Mouse (Mus musculus) embryonic facial prominence, embryonic 14.5 days (tissue): ENCODE results near the gene Tmem246. TPM values are rescaled to one million over a fixed set of nuclear protein-coding genes. Genes with fewer than 3 reads are reported as not detected.
"Not testable (repeated sequence)": the region's sequence is repeated elsewhere in the genome, so short reads cannot be mapped to it uniquely, and the experiment has no call there.

Source experiments
- ATAC-seq: fragments of 200-750 bp; cut with Nextera tagmentation; 2 replicates; pipeline ENCODE4 v1.8.0; 2017; ENCODE audit warnings: low read depth, moderate number of reproducible peaks, moderate TSS enrichment
- DNase-seq: peaks from one replicate; pipeline ENCODE4 v3.0.0-alpha.2; 2015; ENCODE audit warnings: low spot score
- H3K27ac ChIP-seq: fragments of 300-500 bp; sonication (generic); replicated peaks from 2 replicates; pipeline ENCODE4 v1.5.1; 2014; ENCODE audit warnings: low read depth, mild to moderate bottlenecking, low read length, moderate library complexity
- H3K27me3 ChIP-seq: fragments of 300-500 bp; sonication (generic); replicated peaks from 2 replicates; pipeline ENCODE4 v1.6.1; 2014; ENCODE audit warnings: low read length; ENCODE audit not compliant: control insufficient read depth, insufficient read depth
- H3K36me3 ChIP-seq: fragments of 300-500 bp; sonication (generic); 2 replicates; pipeline ENCODE4 v1.6.1; 2014; ENCODE audit warnings: low read length, mixed read lengths; ENCODE audit not compliant: control insufficient read depth, insufficient read depth
- H3K4me1 ChIP-seq: fragments of 300-500 bp; sonication (generic); 2 replicates; pipeline ENCODE4 v1.6.1; 2014; ENCODE audit warnings: antibody characterized with exemption, low read length; ENCODE audit not compliant: control insufficient read depth, insufficient read depth
- H3K4me2 ChIP-seq: fragments of 300-500 bp; sonication (generic); 2 replicates; pipeline ENCODE4 v1.6.1; 2014; ENCODE audit warnings: low read depth, mild to moderate bottlenecking, low read length, moderate library complexity, mixed read lengths
- H3K4me3 ChIP-seq: fragments of 300-500 bp; sonication (generic); 2 replicates; pipeline ENCODE4 v1.5.1; 2014; ENCODE audit warnings: low read depth, mild to moderate bottlenecking, low read length
- H3K9ac ChIP-seq: fragments of 300-500 bp; sonication (generic); 2 replicates; pipeline ENCODE4 v1.6.1; 2014; ENCODE audit warnings: low read depth, mild to moderate bottlenecking, low read length, moderate library complexity, mixed read lengths
- H3K9me3 ChIP-seq: fragments of 300-500 bp; sonication (generic); 2 replicates; pipeline ENCODE4 v1.6.1; 2016; ENCODE audit warnings: low read length; ENCODE audit not compliant: control insufficient read depth
- WGBS: fragments of 180-500 bp; shearing (Covaris S2); extraction: QIAGEN DNeasy Blood & Tissue Kit; methylation state at CpG from one replicate; pipeline ENCODE4 v1.1.7; 2014; 5-methylcytosine and 5-hydroxymethylcytosine counted together
- polyA plus RNA-seq: library from polyadenylated mRNA; unstranded; fragments of >200 nt; fragmentation: Nextera tagmentation; extraction: Ambion mirVana; gene quantifications from 2 replicates; pipeline ENCODE4 v1.2.1, GENCODE M21; 2014

Tmem246 gene
- polyA plus RNA-seq = 34.0 and 39.2 TPM in 2 replicates

GRCm38 (mm10) chr4:49597183-49598100, at the start of gene Tmem246:
Gene Tmem246, minus strand, starts transcription at chr4:49597876.
- H3K4me2 ChIP-seq = peak within 1 kb of the TSS; percentile 88
- peak within 1 kb of the TSS; percentile 59 for H3K27ac ChIP-seq
- H3K9ac ChIP-seq = peak within 1 kb of the TSS; percentile 80
- no peaks in the 10 kb centered on the region for H3K27me3 ChIP-seq
- no peaks in the 10 kb centered on the region for H3K36me3 ChIP-seq
- ATAC-seq (peak; percentile 92), DNase-seq (peak; percentile 84)
- peak within 1 kb of the TSS; percentile 76 for H3K4me3 ChIP-seq
- H3K4me1 ChIP-seq = peaks cover 7% of the 10 kb centered on the region
- under 1% methylated on average over 19 of the region's 77 CpGs for WGBS
- H3K9me3 ChIP-seq = no peaks in the 10 kb centered on the region

GRCm38 (mm10) chr4:49639913-49640312, 42.2 kb upstream of the Tmem246 start:
- H3K4me3 ChIP-seq = no peak overlapping the region
- 73% methylated on average over 2 of the region's 2 CpGs for WGBS

DNA sequence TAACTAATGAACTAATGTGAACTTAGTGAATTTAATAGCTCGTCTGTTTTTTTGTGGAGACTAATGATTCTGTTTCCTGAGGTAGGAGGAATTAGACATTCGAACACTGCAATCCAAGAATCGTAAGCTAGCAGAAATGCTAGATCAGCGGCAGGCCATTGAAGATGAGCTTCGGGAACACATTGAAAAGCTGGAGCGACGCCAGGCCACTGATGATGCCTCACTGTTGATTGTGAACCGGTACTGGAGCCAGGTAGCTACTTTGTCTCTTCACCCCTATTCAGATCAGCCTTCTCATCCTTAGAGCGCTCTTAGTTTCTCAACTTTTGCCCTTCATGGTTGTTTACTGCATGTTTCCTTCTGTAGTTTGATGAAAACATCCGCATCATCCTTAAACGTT, 40.1 kb upstream of the Tmem246 start:
- WGBS = 91% methylated on average over 11 of the region's 11 CpGs
- Histone ChIP-seq H3K4me2 (no peak overlapping the region), H3K4me3 (no peak overlapping the region), H3K36me3 (peaks cover 75% of the 10 kb centered on the region), H3K9me3 (no peaks in the 10 kb centered on the region), H3K9ac (no peak overlapping the region), H3K27me3 (no peaks in the 10 kb centered on the region), H3K4me1 (peaks cover 5% of the 10 kb centered on the region; the same call in 1 of the 2 replicates), H3K27ac (no peak overlapping the region)
- ATAC-seq (no peak), DNase-seq (no peak)

More at GRCm38 (mm10) chr4:49639913-49640312, 42.2 kb upstream of the Tmem246 start:
- no peak overlapping the region for H3K4me2 ChIP-seq
- H3K36me3 ChIP-seq = peaks cover 81% of the 10 kb centered on the region
- no peaks in the 10 kb centered on the region for H3K4me1 ChIP-seq
- ATAC-seq (no peak), DNase-seq (no peak)
- H3K9me3 ChIP-seq = no peaks in the 10 kb centered on the region
- H3K27ac ChIP-seq = no peak overlapping the region
- no peaks in the 10 kb centered on the region for H3K27me3 ChIP-seq
- no peak overlapping the region for H3K9ac ChIP-seq

- H3K9ac ChIP-seq = peak overlapping the region; percentile 90
- H3K4me2 ChIP-seq = peak overlapping the region; percentile 57
- H3K27ac ChIP-seq = peak overlapping the region; percentile 89
- H3K36me3 ChIP-seq = peaks cover 34% of the 10 kb centered on the region
- no peaks in the 10 kb centered on the region for H3K9me3 ChIP-seq
- under 1% methylated on average over 30 of the region's 30 CpGs for WGBS
- no peaks in the 10 kb centered on the region for H3K27me3 ChIP-seq
- no peak for DNase-seq
- peak overlapping the region; percentile 76 for H3K4me3 ChIP-seq
- H3K4me1 ChIP-seq = peaks cover 5% of the 10 kb centered on the region; the same call in 1 of the 2 replicates
- ATAC-seq = peak; percentile 75; the same call in 1 of the 2 replicates
Observed at GRCm38 (mm10) chr4:49632139-49632481, 34.4 kb upstream of the Tmem246 start.

- H3K36me3 ChIP-seq = peaks cover 28% of the 10 kb centered on the region
- WGBS = 4% methylated on average over 37 of the region's 37 CpGs
- H3K27me3 ChIP-seq = no peaks in the 10 kb centered on the region
- DNase-seq (peak; percentile 98), ATAC-seq (peak; percentile 97)
- H3K9me3 ChIP-seq = no peaks in the 10 kb centered on the region
- peak within 1 kb of the TSS; percentile 76 for H3K4me3 ChIP-seq
- peak within 1 kb of the TSS; percentile 89 for H3K27ac ChIP-seq
- peak within 1 kb of the TSS; percentile 57 for H3K4me2 ChIP-seq
- H3K4me1 ChIP-seq = peaks cover 5% of the 10 kb centered on the region; the same call in 1 of the 2 replicates
- peak within 1 kb of the TSS; percentile 90 for H3K9ac ChIP-seq
Observed at GRCm38 (mm10) chr4:49631319-49632138, 33.9 kb upstream of the Tmem246 start, which contains the start of gene Rnf20. Gene Rnf20, plus strand, starts transcription at chr4:49632006.

DNA sequence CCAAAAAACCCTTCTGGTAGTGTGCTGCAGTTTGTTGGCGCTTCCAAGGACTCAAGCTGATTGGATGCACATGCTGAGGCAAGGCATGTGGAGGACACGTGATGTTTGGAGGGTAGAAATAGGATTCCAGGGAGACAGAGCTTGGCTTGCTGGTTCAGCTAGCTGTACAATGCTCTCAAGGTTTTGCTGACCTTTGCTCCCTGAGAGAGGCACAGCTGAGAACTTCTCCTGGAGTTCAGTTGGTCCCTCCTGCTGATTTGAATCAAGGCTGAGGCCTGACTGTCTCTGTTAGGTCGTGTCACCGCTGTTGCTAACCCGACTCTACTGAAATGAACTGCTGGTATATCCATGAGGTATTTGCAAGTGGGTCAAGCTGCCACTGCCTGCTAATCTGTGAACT, 31.3 kb upstream of the Tmem246 start:
- Histone ChIP-seq H3K27ac (no peak overlapping the region), H3K9ac (no peak overlapping the region), H3K27me3 (no peaks in the 10 kb centered on the region), H3K4me1 (peaks cover 5% of the 10 kb centered on the region; the same call in 1 of the 2 replicates), H3K4me3 (no peak overlapping the region), H3K9me3 (no peaks in the 10 kb centered on the region), H3K4me2 (no peak overlapping the region), H3K36me3 (peaks cover 6% of the 10 kb centered on the region)
- no peak for DNase-seq
- ATAC-seq = no peak
- 67% methylated on average over 5 of the region's 5 CpGs for WGBS

DNA sequence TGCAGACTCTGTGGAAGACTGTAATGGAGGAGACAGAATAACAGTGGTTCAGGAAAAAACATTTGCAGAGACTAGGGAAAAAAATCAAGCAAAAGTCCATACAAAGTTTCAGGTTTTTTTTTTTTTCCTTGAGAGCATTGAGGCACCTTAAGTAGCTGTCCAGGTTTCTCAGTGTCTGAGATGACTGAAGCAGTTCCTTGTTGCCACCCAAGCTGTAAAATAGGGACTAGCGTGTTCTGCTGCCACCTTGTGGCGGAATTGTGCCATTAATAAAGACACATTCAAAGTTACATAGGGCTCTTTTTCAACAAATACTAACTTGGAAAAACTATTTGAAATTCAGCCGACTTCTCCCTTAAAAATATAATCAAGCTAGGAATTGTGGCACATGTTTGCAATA, 29.3 kb upstream of the Tmem246 start:
- H3K4me2 ChIP-seq = no peak overlapping the region
- no peak overlapping the region for H3K9ac ChIP-seq
- no peaks in the 10 kb centered on the region for H3K4me1 ChIP-seq
- no peak overlapping the region for H3K27ac ChIP-seq
- H3K9me3 ChIP-seq = no peaks in the 10 kb centered on the region
- no peaks in the 10 kb centered on the region for H3K27me3 ChIP-seq
- peak; percentile 84 for DNase-seq
- no peak overlapping the region for H3K4me3 ChIP-seq
- ATAC-seq = no peak
- WGBS = 2% methylated on average over 3 of the region's 3 CpGs
- no peaks in the 10 kb centered on the region for H3K36me3 ChIP-seq

DNA sequence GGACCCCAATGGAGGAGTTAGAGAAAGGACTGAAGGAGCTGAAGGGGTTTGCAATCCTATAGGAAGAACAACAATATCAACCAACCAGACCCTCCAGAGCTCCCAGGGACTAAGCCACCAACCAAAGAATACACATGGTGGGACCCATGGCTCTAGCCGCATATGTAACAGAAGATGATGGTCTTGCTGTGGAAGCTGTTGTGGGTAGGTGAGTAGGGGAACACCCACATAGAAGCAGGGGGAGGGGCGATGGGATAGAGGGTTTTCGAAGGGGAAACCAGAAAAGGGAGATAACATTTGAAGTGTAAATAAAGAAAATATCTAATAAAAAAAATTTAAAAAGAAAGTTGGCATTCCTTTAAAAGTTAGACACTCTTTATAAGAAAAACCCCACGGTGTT, 27.3 kb upstream of the Tmem246 start:
- not testable (repeated sequence) for H3K27me3 ChIP-seq, DNase-seq, H3K4me3 ChIP-seq, H3K9me3 ChIP-seq, H3K27ac ChIP-seq, H3K9ac ChIP-seq, H3K36me3 ChIP-seq, H3K4me2 ChIP-seq, ATAC-seq, H3K4me1 ChIP-seq
- 83% methylated on average over 4 of the region's 4 CpGs for WGBS
